Mouse (Mus musculus) hindlimb bud, embryonic 11.5 days (tissue): ENCODE results near the gene Asphd1.
"Not testable (repeated sequence)": the region's sequence is repeated elsewhere in the genome, so short reads cannot be mapped to it uniquely, and the experiment has no call there.

ENCODE experiments used
- DNase-seq: peaks from one replicate; pipeline ENCODE4 v3.0.0-alpha.2; 2012; ENCODE audit warnings: low read depth, low spot score; ENCODE audit errors: extremely low spot score

Asphd1 gene

DNA sequence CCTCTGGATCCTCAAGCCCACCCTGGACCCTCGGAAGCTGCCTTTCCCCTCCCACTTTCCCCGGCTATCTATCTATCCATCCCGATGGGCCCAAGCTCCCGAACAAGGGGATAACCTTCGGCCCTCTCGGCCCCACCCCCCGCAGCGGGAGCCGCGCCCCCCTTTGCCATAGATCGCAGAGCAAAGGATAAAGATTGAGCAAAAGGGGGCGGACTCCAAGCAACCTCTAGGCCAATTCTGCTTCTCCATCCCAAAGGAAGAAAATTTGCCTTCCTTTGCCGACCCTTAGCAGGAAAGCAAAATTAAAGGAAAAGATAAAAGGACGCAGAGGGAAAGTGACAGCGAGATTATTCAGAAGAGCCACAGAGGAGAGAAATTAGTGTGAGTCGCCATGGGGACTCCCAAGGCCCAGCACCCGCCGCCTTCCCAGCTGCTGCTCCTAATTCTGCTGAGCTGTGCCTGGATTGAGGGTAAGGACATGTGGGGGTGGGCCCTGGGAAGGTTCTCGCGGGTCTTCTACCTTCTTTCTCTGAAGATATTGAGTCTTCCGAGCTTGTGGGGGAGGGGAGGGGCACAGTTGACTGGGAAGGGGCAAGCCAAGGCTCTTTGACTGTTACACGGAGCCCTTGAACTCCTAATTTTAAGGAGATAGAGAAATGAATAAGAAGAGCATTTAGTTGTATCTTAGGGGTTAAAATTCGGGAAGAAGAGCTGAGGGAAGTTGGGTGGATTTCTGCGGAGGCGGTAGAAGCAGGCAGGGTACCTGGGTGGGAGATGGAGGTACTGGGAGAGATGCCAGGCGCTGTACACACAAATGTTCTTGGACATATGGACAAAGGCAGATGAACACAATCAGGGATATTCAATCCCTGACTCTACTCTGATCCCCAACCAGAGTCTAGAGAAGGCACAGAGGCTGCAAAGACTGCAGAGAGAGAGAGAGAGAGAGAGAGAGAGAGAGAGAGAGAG lies 1.5 kb upstream of the Asphd1 start:
- DNase-seq, result no peak

- peak; percentile 57 for DNase-seq
Observed at GRCm38 (mm10) chr7:126949793-126950646, 638 bp upstream of the Asphd1 start, which contains the start of gene Sez6l2. Gene Sez6l2 (plus strand): TSS chr7:126950563.

GRCm38 (mm10) chr7:126948626-126949025 lies 756 bp downstream of the Asphd1 start:
- no peak for DNase-seq

DNA sequence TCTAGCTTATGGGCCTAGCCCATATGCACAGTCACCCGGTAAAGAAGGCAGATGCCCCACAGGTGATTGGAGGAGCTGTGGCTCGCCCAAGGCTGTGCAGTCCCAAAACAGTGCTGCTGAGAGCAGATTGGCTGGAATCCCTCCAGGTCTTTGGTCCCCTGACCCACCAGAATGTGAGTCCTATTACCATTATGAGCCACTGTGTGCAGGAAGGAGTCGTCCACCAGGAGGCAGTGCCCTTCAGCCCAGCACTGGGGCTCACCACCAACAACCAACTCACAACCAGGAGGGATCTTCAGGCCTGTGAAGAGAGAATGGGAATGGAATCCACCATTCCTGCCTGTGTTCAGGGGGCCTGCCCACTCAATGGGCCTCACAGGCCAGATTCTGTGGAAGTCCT lies 2.9 kb downstream of the Asphd1 start:
- no peak for DNase-seq

DNA sequence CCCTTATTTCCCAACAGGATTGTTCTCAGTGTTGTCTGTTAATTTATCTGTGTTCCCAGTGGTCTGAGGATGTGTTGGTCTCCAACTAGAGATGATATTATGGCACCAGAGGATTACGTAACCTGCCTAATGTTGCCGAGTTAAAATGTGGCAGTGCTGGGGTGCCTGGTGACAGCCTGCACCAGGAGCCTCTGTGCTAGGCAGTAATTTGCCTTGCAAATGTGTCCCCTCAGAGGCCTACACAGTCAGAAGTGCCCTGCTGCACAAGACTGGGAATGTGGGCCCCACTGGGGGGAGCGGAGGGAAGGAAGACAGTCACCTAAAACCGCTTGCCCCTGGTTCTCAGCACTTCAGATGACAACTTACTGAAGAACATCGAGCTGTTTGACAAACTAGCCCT lies 7.6 kb downstream of the Asphd1 start:
- DNase-seq, result no peak

DNA sequence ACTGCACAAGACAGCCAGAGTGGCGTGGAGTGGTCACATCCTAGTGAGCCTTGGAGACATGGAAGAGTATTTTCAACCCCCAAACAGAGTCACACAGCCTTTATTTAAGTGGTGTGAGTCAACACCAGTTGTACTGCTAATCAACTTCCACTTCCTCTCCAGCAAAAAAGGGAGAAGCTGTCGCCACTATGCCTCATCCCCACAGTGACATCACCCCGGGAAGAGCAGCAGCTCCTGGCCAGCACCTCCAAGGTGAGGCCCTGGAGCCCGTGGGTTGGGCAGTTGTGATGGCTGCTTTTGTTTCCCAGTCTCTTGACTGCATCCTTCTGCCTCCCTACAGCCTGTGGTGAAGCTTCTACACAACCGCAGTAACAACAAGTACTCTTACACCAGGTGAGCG lies 8.2 kb downstream of the Asphd1 start:
- no peak for DNase-seq

DNA sequence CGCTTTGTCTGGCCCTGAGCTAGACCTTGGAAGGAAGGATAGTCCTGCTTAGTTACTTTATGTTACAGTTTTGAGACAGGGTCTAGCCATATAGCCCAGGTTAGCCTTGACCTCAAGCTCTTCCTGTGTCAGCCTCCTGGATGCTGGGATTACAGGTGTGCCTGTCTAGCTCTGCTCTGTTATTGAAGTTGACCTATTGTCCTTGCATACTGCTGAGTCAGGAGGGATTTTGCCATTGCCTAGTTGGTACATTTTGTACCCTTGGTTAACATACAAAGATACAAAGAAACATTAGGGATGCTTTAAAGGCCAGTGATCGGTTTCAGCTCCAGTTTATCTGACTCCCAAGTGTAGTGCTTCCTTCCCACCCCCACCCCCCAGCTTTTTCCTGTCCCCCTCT lies 16.7 kb downstream of the Asphd1 start:
- DNase-seq, result no peak

DNA sequence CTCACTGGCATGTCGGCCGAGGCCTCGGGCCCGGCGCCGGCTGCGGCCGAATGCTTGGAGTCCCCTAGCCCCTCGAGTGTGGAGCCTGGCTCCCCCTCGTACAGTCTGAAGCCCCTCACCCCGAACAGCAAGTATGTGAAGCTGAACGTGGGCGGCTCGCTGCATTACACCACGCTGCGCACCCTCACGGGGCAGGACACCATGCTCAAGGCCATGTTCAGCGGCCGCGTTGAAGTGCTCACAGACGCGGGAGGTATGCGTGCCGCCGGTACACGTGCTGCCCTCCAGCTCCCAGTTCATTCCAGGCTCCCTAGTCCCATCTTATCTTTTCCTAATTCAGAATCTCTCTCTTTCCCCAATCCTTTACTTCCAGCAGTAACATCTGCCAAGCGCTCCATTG lies 20.3 kb downstream of the Asphd1 start:
- no peak for DNase-seq

DNA sequence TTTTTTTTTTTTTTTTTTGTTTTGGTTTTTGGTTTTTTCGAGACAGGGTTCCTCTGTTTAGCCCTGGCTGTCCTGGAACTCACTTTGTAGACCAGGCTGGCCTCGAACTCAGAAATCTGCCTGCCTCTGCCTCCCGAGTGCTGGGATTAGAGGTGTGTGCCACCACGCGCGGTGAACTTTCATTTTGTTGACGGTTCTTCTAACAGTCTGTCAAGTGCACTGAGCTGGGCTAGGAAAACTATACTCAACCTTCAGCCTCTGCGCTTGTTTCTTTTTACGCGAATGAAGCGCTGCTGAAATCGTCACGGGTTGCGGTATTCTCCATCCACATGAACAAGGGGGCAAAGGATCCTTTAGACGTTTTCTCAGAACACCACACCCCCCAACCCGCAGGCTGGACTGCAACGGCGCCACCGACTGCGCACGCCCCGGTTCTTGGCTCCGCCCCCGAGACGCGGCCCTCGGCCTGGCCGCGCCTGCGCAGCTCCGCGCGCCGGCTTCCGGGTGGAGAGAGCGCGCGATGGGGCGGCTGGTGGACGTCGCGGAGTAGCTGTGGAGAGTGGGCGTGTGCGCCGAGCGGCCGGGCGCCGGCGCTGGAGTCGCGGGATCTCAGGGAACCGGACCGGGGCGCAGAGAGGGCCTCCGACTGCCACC lies 20.9 kb downstream of the Asphd1 start, which contains the start of gene Kctd13:
Gene Kctd13, plus strand, starts transcription at position 496 of the 654 bp plus-strand sequence.
- DNase-seq, result peak; percentile 63

- no peak for DNase-seq
Observed at GRCm38 (mm10) chr7:126926299-126926698, 23.1 kb downstream of the Asphd1 start.

DNA sequence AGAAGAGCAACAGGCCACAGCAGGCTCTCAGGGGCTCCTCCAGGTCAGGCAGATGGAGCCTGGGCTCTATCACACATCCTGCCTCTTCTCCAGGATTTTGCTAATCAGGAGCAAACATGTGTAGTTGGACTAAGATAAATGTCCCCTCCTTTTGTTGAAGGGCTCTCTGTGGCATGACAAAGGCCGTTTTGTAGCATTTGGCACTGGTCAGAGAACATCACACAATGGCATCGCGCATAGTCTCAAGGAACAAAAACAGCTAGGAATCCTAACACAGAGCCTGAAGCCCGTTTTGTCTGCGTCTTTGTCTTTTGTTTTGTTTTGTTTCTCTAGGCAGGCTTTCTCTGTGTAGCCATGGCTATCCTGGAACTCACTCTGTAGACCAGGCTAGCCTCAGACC lies 25.4 kb downstream of the Asphd1 start:
- no peak for DNase-seq

DNA sequence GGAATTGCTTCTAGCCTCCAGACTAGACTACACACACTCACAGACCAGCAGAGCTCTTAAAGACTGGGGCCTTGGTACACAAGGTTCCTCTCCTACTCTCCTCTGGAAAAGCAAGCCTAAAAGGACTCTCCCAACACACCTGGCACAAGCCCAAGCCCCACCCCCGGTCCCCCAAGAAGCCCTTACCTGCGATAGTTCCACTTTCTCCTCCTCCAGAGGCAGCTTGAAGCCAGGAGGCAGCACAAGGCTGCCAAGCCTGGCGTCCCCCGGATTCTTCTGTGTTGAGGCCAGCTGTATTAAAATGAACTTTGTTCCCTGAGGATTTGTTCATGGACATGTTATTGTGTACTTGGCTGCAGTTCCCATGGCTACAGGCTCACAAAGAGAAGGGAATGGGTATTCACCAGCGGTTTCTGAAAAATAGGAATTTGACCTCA lies 26.7 kb downstream of the Asphd1 start, which contains the start of gene Tmem219:
Gene Tmem219, minus strand, starts transcription at position 294 of the 437 bp plus-strand sequence.
- DNase-seq, result no peak

DNA sequence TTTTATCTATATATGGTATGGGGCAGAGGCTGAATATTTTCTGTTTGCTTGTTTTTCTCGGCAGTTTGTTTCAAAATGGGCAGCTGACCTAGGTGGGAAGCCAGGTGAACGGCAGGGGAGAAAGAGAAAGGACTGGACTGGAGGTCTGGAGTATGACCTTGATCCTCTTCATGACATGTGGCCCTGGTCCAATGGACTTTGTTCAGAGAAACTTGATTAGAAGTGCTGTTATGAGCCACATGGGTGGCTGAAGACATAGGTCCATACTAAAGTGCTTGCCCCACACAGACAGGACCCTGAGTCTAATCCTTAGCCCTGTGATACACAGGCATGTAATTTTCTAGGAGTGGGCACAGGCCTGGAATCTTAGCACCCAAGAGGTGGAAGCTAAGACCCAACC lies 27.8 kb downstream of the Asphd1 start:
- DNase-seq, result no peak

DNA sequence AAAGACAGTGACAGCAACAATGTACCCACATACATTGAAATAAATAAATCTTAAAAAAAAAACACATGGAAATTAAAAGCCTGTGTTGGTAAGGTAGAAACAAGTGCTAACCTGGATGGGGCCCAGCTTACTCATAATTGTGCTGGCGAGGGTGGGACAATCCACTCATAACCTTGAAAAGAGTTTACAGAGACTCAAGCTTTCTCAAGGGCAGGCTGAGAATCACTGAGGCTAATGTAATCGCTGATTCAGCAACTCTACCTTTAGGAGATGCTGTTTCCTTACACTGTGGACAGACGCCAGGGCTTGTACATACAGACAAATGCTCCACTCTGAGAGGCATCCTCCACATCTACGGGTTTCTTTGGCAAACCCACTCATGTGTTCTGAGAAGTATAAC lies 29.4 kb downstream of the Asphd1 start:
- DNase-seq, result no peak

DNA sequence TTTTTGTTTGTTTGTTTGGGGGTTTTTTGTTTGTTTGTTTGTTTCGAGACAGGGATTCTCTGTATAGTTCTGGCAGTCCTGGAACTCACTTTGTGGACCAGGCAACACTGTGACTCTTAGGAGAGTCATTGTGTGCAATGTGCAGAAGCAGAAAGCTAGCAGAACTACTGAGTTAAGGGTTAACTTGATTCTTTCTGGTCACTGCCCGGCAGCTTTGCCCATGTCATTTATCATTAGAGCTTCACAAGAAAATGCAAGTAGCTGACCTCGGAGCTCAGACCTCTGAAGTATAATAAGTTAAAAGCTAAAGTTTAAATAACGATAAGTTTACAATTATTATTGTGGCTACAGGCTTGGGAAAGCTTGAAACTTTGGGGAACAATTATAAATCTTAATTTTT lies 31.0 kb downstream of the Asphd1 start:
- DNase-seq, result not testable (repeated sequence)

DNA sequence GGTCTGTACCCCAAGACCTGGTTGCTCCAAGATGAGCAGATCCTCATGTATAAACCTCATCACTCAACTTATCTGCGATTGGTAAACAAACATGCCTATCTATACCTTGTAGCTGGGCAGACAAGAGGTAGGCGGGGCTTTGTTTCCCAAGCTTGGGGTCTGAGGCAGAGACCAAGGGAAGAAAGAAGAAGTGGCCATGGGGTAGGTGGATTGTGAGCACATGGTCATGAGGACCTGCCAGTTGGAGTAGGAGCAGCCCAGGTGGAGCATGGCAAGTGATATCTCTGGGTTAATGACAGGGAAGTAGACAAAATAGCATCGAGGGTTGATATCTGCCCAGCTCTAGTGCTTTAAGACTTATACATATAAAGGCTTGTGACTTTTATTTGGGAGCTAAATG lies 34.5 kb downstream of the Asphd1 start:
- no peak for DNase-seq

DNA sequence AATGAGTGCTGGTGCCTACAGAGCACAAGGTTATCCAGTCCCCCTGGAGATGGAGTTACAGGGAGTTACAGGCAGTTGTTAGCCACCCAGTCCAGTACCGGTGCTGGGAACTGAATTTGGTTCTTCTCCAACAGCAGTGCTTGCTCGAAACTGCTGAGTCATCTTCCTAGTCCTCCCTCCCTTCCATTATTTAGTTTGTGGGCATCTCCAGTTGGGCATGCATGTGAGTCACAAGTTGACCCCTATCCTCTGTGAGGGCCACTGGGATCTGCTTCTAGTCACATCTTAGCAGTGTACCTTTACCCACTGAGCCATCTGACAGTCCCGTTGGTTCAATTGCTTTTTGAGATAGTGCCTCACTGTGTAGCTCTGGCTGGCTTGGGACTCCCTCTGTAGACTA lies 43.8 kb downstream of the Asphd1 start:
- no peak for DNase-seq

DNA sequence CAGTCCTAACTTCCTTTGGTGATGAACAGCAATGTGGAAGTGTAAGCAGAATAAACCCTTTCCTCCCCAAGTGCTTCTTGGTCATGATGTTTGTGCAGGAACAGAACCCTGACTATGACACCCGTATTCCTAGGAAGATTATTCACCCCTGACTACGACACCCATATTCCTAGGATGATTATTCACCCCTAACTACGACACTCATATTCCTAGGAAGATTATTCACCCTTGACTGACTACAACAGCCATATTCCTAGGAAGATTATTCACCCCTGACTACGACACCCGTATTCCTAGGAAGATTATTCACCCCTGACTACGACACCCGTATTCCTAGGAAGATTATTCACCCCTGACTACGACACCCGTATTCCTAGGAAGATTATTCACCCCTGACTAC lies 49.6 kb downstream of the Asphd1 start:
- DNase-seq, result not testable (repeated sequence)

- peak; percentile 75 for DNase-seq
Observed at GRCm38 (mm10) chr7:126898102-126898990, 51.0 kb downstream of the Asphd1 start.
